Mouse (Mus musculus): ENCODE measurements at regions not wholly inside any gene's neighbourhood (a gene's known extent, or its start where the extent isn't known, plus 50 kb on each side); places are given as distances from the start of the nearest gene placed in this dataset.

DNA sequence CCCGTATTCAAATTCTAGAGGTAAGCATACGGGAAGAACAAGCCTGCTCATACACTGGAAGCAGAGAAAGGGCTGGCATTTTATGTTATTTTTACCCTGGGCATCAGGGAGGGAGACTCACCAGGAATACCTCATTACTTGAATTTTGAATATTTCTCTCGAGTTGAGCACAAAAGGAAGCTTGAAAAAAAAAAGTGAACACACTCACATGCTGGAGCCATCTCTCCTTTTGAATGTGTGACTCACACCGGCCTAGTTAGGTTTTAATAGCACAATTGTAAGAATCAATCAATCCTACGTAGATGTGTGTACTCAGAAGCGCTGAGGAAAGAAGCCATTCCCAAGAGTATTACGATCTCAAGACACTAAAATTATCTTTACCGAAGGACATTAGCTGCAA lies 172.2 kb upstream of the Grik3 start:
- TF ChIP-seq CTCF (IDR thresholded peaks at IDR 0.05; ENCODE audit: insufficient read depth, low read depth, low read length) (no peak), POLR2A (IDR thresholded peaks at IDR 0.05; ENCODE audit: insufficient read depth, low read depth, low read length) (no peak)
